Mouse (Mus musculus): ENCODE results near the gene Ppie. TPM values are rescaled to one million over a fixed set of nuclear protein-coding genes. Genes with fewer than 3 reads are reported as not detected.
"Not testable (repeated sequence)": the region's sequence is repeated elsewhere in the genome, so short reads cannot be mapped to it uniquely, and the experiment has no call there.

Gene Ppie
- polyA plus RNA-seq, 1 experiment from 2014 or later, result 71.7 TPM

DNA sequence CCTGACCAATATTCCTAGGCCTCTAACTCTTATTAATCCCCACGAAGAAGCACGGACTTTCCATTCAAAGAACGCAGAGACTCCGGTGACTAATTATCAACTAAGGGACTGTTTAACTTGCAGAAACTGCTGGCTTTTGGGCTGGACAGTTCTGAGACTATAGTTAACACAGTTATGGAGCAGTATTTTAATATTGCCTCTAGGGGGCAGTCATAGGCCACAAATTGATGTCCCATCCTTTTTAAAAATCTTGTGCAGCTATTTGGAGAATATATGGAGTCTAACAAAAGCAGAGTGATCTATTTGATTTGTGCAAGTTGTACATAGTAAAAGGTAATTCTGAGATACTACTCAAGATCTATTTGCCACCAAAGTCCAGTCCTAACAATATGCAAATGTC is 15.3 kb upstream of the Ppie start:
- ATAC-seq (replicated peaks), result 0 out of 2 replicates have a peak, but pooled peaks have one; percentile 32
- no peaks in the 10 kb centered on the region for H3K9me3 ChIP-seq
- H3K9ac ChIP-seq (replicated peaks), result no peak overlapping the region
- no peak overlapping the region for H3K27ac ChIP-seq (replicated peaks)
- no peak overlapping the region for H3K4me3 ChIP-seq
- H3K4me2 ChIP-seq (replicated peaks), result no peak overlapping the region
- 0 out of 2 replicates have a peak, but pooled peaks cover 4% of the 10 kb centered on the region for H3K27me3 ChIP-seq
- 23% methylated on average over 4 of the region's 4 CpGs for WGBS
- no peaks in the 10 kb centered on the region for H3K4me1 ChIP-seq
- H3K36me3 ChIP-seq, result no peaks in the 10 kb centered on the region

DNA sequence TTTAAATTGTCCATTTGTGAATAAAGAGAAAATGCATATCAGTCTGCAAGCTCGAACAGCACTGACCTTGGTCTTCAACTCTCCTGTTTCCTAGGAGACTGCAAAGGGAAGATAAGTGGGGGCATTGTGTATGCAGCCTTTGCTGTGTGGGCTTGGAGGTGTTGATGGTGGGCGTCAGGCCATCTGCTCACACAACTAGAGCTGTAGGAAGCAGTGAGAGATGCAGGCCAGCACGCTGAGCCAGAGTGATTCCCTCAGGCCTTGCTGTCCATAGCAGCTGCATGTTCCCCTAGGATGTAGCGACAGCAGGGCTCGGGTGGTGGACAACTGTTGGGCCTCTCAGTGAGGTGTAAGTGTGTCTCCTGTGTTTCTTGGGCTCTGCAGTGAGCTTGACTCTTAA is 13.2 kb upstream of the Ppie start:
- no peak overlapping the region for H3K9ac ChIP-seq (replicated peaks)

DNA sequence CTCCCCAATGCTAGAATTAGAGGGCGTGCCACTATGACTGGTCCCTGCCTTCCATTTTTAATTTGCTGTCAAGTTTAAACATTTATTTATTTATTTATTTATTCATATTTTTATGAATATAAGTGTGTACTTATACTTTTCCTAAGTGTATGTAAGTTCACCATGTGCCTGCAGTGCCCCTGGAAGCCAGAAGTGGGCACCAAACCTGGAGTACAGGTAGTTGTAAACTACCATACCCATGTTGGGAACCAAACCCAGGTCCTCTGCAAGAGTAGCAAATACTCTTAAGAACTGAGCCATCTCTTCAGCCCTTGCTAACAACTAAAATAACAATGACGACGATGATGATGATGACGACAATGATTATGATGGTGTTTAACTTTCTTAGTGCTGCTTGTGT is 12.3 kb upstream of the Ppie start:
- WGBS, result 78% methylated on average over 4 of the region's 4 CpGs
- H3K27me3 ChIP-seq, result peaks cover 7% of the 10 kb centered on the region; the same call in 1 of the 2 replicates

More for the DNA sequence above, 13.2 kb upstream of the Ppie start:
- WGBS, result 44% methylated on average over 5 of the region's 5 CpGs
- H3K4me3 ChIP-seq, result no peak overlapping the region
- no peak; the same call in 1 of the 2 replicates for ATAC-seq (replicated peaks)
- H3K36me3 ChIP-seq, result no peaks in the 10 kb centered on the region
- H3K27ac ChIP-seq (replicated peaks), result no peak overlapping the region
- H3K4me2 ChIP-seq (replicated peaks), result no peak overlapping the region
- H3K4me1 ChIP-seq, result no peaks in the 10 kb centered on the region
- H3K9me3 ChIP-seq, result no peaks in the 10 kb centered on the region
- H3K27me3 ChIP-seq, result 0 out of 2 replicates have a peak, but pooled peaks cover 4% of the 10 kb centered on the region

DNA sequence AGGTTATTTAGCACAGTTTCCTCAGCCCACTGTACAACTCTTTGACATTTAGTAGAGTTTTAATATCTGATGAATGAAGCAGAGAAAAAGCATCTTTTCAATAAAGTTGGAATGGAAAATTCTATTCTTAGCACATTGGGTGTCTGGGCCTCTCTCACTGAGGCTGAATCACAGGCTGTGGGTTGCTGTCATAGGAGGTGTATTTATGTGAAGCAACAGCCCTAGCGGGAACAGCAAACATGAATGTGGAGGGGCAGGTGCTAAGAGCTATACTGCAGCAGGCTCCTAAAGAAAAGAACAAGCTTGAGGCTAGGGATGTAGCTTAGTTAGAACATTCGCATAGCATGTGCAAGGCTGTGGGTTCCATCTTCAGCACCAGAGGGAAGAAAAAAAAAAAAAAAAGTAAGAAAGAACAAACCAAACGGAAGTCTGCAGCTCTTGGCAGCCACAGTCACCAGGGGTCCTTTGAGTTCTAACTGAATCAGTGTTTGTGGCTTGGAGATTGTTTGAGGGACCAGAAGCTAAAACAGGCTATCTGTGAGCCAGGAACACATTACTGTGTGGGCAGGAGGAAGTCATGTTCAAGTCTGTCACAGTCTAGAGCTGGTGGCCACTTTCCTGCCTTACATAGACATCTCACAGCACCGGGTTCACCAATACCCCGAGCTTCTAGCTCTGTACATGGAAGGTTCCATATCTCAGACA is 7.8 kb upstream of the Ppie start:
- ATAC-seq (replicated peaks), result no peak
- Histone ChIP-seq H3K4me2 (replicated peaks) (no peak overlapping the region), H3K9ac (replicated peaks) (no peak overlapping the region), H3K9me3 (no peaks in the 10 kb centered on the region), H3K27ac (replicated peaks) (no peak overlapping the region), H3K36me3 (no peaks in the 10 kb centered on the region), H3K4me3 (no peak overlapping the region), H3K27me3 (peaks cover 5% of the 10 kb centered on the region; the same call in 1 of the 2 replicates), H3K4me1 (no peaks in the 10 kb centered on the region)
- WGBS, result 84% methylated on average over 5 of the region's 5 CpGs

More for the DNA sequence above, 12.3 kb upstream of the Ppie start:
- H3K27ac ChIP-seq (replicated peaks), result no peak overlapping the region
- no peak for ATAC-seq (replicated peaks)
- H3K9me3 ChIP-seq, result no peaks in the 10 kb centered on the region
- H3K4me1 ChIP-seq, result no peaks in the 10 kb centered on the region
- H3K36me3 ChIP-seq, result no peaks in the 10 kb centered on the region
- H3K4me3 ChIP-seq, result no peak overlapping the region
- H3K9ac ChIP-seq (replicated peaks), result no peak overlapping the region
- no peak overlapping the region for H3K4me2 ChIP-seq (replicated peaks)

DNA sequence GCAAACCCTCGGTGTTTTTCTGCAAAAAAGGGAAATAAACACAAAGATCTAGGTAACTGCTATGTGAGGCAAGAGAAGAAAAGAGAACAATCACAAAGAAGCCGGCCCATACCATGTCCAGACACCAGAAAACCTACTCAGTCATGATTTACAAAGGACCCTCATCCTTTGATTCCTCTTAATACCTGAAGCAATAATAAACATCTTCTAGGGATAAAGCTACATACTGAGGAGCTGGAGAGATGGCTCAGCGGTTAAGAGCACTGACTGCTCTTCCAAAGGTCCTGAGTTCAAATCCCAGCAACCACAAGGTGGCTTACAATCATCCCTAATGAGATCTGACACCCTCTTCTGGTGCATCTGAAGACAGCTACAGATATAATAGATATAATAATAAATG is 2.2 kb downstream of the Ppie start:
- Histone ChIP-seq H3K4me3 (no peak overlapping the region), H3K27ac (replicated peaks) (no peak overlapping the region), H3K27me3 (0 out of 2 replicates have a peak, but pooled peaks cover 3% of the 10 kb centered on the region), H3K4me1 (peaks cover 22% of the 10 kb centered on the region), H3K9me3 (no peaks in the 10 kb centered on the region), H3K36me3 (peaks cover 30% of the 10 kb centered on the region), H3K4me2 (replicated peaks) (no peak overlapping the region), H3K9ac (replicated peaks) (no peak overlapping the region)
- WGBS, result 86% methylated on average over 3 of the region's 3 CpGs
- ATAC-seq (replicated peaks), result no peak

DNA sequence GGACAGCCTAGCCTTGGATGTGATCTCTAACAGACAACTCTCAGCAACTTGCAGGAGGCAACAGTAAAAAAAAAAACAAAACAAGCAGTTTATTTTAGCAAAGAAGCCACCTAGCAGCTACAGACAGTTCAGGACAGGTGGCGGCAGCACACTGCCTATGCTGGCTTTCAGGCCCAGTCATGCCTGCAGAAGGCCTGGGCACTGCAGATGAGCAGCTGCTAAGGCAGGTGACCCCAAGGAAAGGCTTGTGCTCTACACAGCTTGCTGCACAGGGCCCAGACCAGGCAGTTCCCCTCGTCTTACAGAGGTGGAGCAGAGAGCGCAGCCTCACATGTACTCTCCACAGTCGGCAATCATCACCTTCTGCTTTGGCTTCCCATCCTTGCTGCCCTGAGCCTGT is 12.7 kb downstream of the Ppie start:
- H3K36me3 ChIP-seq, result peaks cover 59% of the 10 kb centered on the region
- H3K4me3 ChIP-seq, result no peak overlapping the region
- no peak overlapping the region for H3K4me2 ChIP-seq (replicated peaks)
- WGBS, result 93% methylated on average over 4 of the region's 4 CpGs
- H3K9ac ChIP-seq (replicated peaks), result no peak overlapping the region
- H3K4me1 ChIP-seq, result no peaks in the 10 kb centered on the region
- H3K9me3 ChIP-seq, result no peaks in the 10 kb centered on the region
- H3K27me3 ChIP-seq, result no peaks in the 10 kb centered on the region
- H3K27ac ChIP-seq (replicated peaks), result no peak overlapping the region
- no peak for ATAC-seq (replicated peaks)

DNA sequence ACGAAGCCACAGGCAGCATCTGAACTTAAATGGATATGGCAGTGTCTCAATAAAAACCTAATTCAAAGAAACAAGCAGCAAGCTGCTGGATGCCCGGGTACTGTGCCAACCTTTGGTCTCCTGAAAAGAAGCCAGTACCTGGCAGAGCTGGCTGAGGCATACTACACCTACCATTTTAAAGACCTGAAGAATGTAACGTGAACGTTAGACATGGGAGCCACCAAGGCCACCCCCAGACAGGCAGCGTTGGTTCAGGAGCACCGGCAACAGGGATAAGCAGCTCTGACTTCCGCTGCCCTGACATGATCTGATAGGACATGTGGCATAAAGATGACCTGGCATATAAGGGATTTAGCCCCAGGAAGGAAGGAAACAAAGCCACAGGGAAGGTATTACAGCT is 13.1 kb downstream of the Ppie start:
- H3K36me3 ChIP-seq, result peaks cover 54% of the 10 kb centered on the region
- H3K9ac ChIP-seq (replicated peaks), result no peak overlapping the region
- no peak overlapping the region for H3K4me2 ChIP-seq (replicated peaks)
- 93% methylated on average over 7 of the region's 7 CpGs for WGBS
- no peaks in the 10 kb centered on the region for H3K4me1 ChIP-seq
- no peaks in the 10 kb centered on the region for H3K9me3 ChIP-seq
- ATAC-seq (replicated peaks), result no peak
- H3K4me3 ChIP-seq, result no peak overlapping the region
- H3K27me3 ChIP-seq, result no peaks in the 10 kb centered on the region
- H3K27ac ChIP-seq (replicated peaks), result no peak overlapping the region

DNA sequence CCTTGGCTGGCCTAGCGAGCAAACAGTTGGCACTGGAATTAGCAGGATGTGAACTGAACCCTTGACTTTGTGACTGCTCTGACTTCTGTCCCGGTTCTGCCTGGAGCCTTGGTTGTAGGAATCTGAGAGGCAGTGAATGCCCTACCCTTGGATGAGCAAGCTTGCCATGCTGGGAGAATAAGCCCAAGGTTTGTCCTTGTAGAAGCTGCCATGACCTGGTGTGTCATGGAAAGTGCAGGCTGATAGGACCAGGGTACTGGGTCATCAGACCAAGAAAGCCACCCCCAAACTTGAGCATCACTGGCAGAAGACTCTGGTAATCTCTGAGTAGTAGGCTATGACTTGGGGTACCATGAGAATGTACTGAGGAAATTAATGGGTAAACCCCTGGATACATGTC is 18.5 kb downstream of the Ppie start:
- Histone ChIP-seq H3K27me3 (no peaks in the 10 kb centered on the region; the same call in 1 of the 2 replicates), H3K27ac (replicated peaks) (no peak overlapping the region), H3K9me3 (no peaks in the 10 kb centered on the region), H3K4me2 (replicated peaks) (no peak overlapping the region), H3K36me3 (peaks cover 12% of the 10 kb centered on the region), H3K9ac (replicated peaks) (no peak overlapping the region), H3K4me3 (no peak overlapping the region), H3K4me1 (no peaks in the 10 kb centered on the region)
- no peak for ATAC-seq (replicated peaks)
- WGBS, result 85% methylated on average over 2 of the region's 2 CpGs

DNA sequence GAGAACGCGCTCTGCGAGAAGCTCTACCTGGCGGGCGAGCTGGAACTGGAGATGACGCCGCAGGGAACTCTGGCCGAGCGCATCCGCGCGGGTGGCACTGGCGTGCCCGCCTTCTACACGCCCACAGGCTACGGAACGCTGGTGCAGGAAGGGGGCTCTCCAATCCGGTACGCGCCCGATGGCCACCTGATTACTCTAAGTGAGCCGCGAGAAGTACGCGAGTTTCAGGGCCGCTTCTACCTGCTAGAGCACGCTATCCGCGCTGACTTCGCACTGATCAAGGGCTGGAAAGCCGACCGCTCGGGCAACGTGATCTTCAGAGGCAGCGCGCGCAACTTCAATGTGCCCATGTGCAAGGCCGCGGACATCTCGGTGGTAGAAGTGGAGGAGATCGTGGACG is 23.1 kb downstream of the Ppie start:
- not testable (repeated sequence) for H3K9ac ChIP-seq (replicated peaks); H3K36me3 ChIP-seq; H3K4me1 ChIP-seq; H3K27me3 ChIP-seq; H3K27ac ChIP-seq (replicated peaks); H3K9me3 ChIP-seq
- H3K4me2 ChIP-seq (replicated peaks), result peak overlapping the region; percentile 61
- peak overlapping the region; percentile 39 for H3K4me3 ChIP-seq
- ATAC-seq (replicated peaks), result peak; percentile 81
- WGBS, result 18% methylated on average over 37 of the region's 42 CpGs

DNA sequence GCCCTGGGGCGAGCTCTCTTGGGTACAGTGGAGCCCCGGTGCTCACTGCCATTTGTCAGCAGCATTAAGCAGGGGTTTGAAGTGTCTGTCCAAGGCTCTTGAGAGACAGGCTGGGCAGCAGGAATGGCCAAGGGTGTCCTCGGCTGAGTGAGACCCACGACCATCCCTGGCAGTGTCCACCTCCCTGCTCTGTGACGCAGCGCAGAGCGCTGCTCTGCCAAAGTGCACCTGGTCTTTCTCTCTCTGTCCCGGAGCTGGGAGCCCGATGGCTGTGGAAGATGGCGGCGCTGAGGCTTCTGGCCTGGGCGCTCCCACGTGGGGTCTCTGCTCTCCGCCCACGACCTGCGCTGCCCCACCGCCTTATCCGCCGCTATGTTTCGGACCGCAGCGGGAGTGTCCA is 23.7 kb downstream of the Ppie start, which contains the start of gene Oxct2b:
Gene Oxct2b (plus strand): TSS at position 256 of the 400 bp plus-strand sequence.
- Histone ChIP-seq H3K27me3 (peaks cover 5% of the 10 kb centered on the region; the same call in 1 of the 2 replicates), H3K9ac (replicated peaks) (peak within 1 kb of the TSS; percentile 37; the same call in 1 of the 2 replicates), H3K27ac (replicated peaks) (no peak within 1 kb of the TSS), H3K9me3 (no peaks in the 10 kb centered on the region), H3K4me1 (no peaks in the 10 kb centered on the region), H3K36me3 (no peaks in the 10 kb centered on the region), H3K4me3 (peak within 1 kb of the TSS; percentile 39), H3K4me2 (replicated peaks) (peak within 1 kb of the TSS; percentile 61)
- WGBS, result 10% methylated on average over 22 of the region's 22 CpGs
- ATAC-seq (replicated peaks), result peak; percentile 33

DNA sequence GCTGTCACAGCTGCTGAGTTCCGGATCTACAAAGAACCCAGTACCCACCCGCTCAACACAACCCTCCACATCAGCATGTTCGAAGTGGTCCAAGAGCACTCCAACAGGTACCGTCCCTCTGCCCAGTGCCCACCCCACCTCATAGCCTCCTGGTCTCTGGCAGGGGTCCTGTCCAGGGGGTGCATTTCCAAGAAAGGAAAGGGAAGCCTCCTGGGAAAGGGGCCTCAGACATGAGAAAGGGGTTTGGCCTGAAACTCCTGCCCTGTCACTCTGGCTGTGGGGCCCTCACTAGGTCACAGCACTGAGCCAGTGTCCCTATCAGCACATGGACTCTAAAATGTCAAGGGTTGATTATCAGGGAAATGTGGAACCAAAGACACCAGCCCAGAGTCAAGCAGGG is 25.1 kb downstream of the Ppie start:
- H3K36me3 ChIP-seq; H3K4me1 ChIP-seq; H3K9me3 ChIP-seq; ATAC-seq (replicated peaks); H3K27ac ChIP-seq (replicated peaks); H3K9ac ChIP-seq (replicated peaks); H3K4me3 ChIP-seq; H3K4me2 ChIP-seq (replicated peaks); H3K27me3 ChIP-seq: not testable (repeated sequence)
- 93% methylated on average over 4 of the region's 4 CpGs for WGBS

DNA sequence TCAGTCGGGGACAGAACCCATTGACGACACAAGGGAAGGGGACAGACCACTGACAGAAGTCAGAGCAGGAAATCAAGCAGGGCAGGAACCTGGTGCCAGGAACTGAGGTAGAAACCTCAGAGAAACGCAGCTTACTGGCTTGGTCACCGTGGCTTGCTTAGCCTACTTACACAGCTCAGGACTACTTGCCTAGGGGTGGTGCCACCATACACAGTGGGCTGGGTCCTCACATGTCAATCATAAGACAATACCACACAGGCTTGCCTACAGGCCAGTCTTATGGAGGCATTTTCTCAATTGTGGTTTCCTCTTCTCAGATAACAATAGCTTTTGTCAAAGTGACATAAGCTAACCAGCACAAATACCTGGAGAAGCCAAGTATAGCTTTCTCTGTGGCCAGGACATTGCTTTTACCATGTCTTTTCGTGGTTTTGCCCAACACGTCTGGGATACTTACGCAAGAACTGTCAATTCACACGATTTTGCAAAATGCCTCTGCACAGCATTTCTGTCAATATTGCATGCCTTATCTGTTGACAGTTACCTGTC is 27.5 kb downstream of the Ppie start:
- no peak overlapping the region for H3K4me3 ChIP-seq
- H3K4me1 ChIP-seq, result no peaks in the 10 kb centered on the region
- no peak overlapping the region for H3K4me2 ChIP-seq (replicated peaks)
- no peak overlapping the region for H3K27ac ChIP-seq (replicated peaks)
- WGBS, result 78% methylated on average over 8 of the region's 8 CpGs
- no peak for ATAC-seq (replicated peaks)
- no peaks in the 10 kb centered on the region for H3K36me3 ChIP-seq
- H3K27me3 ChIP-seq, result 0 out of 2 replicates have a peak, but pooled peaks cover 5% of the 10 kb centered on the region
- no peaks in the 10 kb centered on the region for H3K9me3 ChIP-seq
- no peak overlapping the region for H3K9ac ChIP-seq (replicated peaks)

Data from forebrain, embryonic 15.5 days (tissue).